Mouse (Mus musculus) G1E (cell line): Measurements from ENCODE around the gene Dnah8.

Source experiments
- CTCF ChIP-seq: IDR thresholded peaks from 2 replicates; pipeline ENCODE4 v1.5.1; 2012; ENCODE audit warnings: low read depth, low read length, inconsistent platforms, mixed read lengths
- GATA1 ChIP-seq: IDR thresholded peaks from 2 replicates; pipeline ENCODE4 v1.6.1; 2012; ENCODE audit warnings: borderline replicate concordance, low read length, inconsistent platforms, mixed read lengths

DNA sequence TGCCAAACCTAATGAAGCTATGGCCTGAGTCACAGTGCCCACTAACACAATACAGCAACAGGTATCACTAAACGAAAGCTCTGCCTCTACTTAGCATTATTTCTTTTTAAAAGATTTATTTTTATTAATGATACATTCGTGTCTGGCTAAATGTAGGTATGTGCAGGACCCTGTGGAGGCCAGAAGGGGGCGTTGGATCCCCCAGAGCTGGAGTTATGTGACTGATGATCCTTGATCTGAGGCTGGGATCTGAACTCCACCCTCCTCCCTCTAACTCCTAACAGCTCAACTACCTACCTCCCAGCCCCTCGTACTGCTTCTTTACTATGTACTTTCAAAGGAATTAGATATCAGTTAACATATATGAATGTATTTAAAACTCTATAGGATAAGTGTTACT is 2.7 kb upstream of the Dnah8 start:
- 0 out of 2 replicates have a peak, but pooled peaks have one; percentile 7 for TF ChIP-seq CTCF
- TF ChIP-seq GATA1 = no peak
